Comparison of ENCODE assay signal across 8 mouse cellular contexts in the genomic region with DNA sequence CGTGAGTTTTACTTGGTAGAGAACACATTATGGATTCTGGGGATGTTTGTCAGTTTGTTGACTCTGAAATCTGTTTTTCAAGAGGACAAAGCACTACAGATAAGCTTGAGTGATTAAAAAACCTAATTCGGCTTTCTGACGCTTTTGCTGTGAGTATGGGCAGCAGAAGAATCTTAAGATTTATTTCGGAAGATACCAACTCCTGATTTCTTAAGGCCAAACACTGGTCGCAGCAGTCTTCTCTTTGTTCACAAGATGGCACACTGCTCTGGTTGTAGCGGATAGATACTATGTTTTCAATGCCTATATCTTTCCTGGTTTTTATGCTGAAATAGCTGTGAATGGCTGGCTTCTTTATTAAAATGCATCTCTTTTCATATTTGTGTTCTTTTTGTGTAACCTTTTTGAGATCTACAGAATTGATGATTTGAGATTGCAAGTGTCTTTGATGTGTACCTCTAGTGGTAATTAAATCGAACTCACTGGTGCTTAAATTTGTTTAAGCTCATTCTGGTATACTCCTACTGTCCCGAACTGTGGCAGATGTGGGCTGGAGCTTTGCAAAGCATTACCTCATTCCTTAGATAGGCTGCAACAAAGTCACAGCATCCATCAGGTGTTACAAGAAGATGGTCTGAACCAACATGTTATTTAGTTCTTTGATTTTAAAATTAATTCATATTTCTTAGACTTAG. TPM values are rescaled to one million over a fixed set of nuclear protein-coding genes. Genes with fewer than 3 reads are reported as not detected.
DNase-seq lines count a peak whose midpoint lies in the region; ATAC-seq and TF ChIP-seq lines count a peak whose summit lies in the region.

No protein-coding gene starts in this region.

- TF ChIP-seq CTCF in ES-Bruce4 (IDR thresholded peaks at IDR 0.05; ENCODE audit: low read depth, low read length): no peak
- TF ChIP-seq CTCF in olfactory bulb, adult 2 months (IDR thresholded peaks at IDR 0.05; ENCODE audit: insufficient read depth, low read depth, low read length): no peak

- peaks cover 12% of the 10 kb centered on the region for H3K4me1 ChIP-seq in heart, embryonic 13.5 days
- no peaks in the 10 kb centered on the region for H3K4me1 ChIP-seq in ES-Bruce4 (ENCODE audit: control insufficient read depth, insufficient read depth, low read length)
- peaks cover 8% of the 10 kb centered on the region; the same call in 1 of the 2 replicates for H3K4me1 ChIP-seq in embryonic facial prominence, embryonic 13.5 days
- no peaks in the 10 kb centered on the region for H3K4me1 ChIP-seq in intestine, embryonic 15.5 days (replicated peaks)
- no peaks in the 10 kb centered on the region; the same call in 1 of the 2 replicates for H3K4me1 ChIP-seq in olfactory bulb, adult 2 months (ENCODE audit: control insufficient read depth, insufficient read depth, low read length)

- H3K4me3 ChIP-seq in heart, embryonic 13.5 days: peak overlapping the region; percentile 65
- H3K4me3 ChIP-seq in ES-Bruce4 (ENCODE audit: low read depth, low read length): peak overlapping the region; percentile 83; the same call in 1 of the 2 replicates
- H3K4me3 ChIP-seq in embryonic facial prominence, embryonic 13.5 days: peak overlapping the region; percentile 74
- peak overlapping the region; percentile 82 for H3K4me3 ChIP-seq in intestine, embryonic 15.5 days (replicated peaks)
- no peak overlapping the region for H3K4me3 ChIP-seq in olfactory bulb, adult 2 months (ENCODE audit: insufficient read depth, low read depth, low read length)

- H3K9me3 ChIP-seq in heart, embryonic 13.5 days: no peaks in the 10 kb centered on the region
- H3K9me3 ChIP-seq in ES-Bruce4 (replicated peaks; ENCODE audit: control insufficient read depth, insufficient read depth, low read length, poor library complexity, severe bottlenecking): no peaks in the 10 kb centered on the region
- no peaks in the 10 kb centered on the region for H3K9me3 ChIP-seq in embryonic facial prominence, embryonic 13.5 days
- no peaks in the 10 kb centered on the region for H3K9me3 ChIP-seq in intestine, embryonic 15.5 days

- no peak for ATAC-seq in heart, embryonic 13.5 days (ENCODE audit: extremely low read depth, insufficient number of reproducible peaks, low FRiP score, low TSS enrichment)
- ATAC-seq in embryonic facial prominence, embryonic 13.5 days (ENCODE audit: insufficient number of reproducible peaks, insufficient read depth, low FRiP score, low TSS enrichment, low read depth): no peak
- no peak for ATAC-seq in intestine, embryonic 15.5 days

- H3K27me3 ChIP-seq in heart, embryonic 13.5 days (replicated peaks): no peaks in the 10 kb centered on the region
- H3K27me3 ChIP-seq in ES-Bruce4 (ENCODE audit: control insufficient read depth, insufficient read depth, low read length, poor library complexity, severe bottlenecking): no peaks in the 10 kb centered on the region
- H3K27me3 ChIP-seq in embryonic facial prominence, embryonic 13.5 days: no peaks in the 10 kb centered on the region
- H3K27me3 ChIP-seq in intestine, embryonic 15.5 days (replicated peaks): no peaks in the 10 kb centered on the region

- no peaks in the 10 kb centered on the region for H3K36me3 ChIP-seq in heart, embryonic 13.5 days
- H3K36me3 ChIP-seq in ES-Bruce4 (ENCODE audit: control insufficient read depth, insufficient read depth, low read length, poor library complexity, severe bottlenecking): peaks cover 2% of the 10 kb centered on the region; the same call in 1 of the 2 replicates
- no peaks in the 10 kb centered on the region for H3K36me3 ChIP-seq in embryonic facial prominence, embryonic 13.5 days
- H3K36me3 ChIP-seq in intestine, embryonic 15.5 days: no peaks in the 10 kb centered on the region

- no peak for DNase-seq in heart, postnatal 36 days
- no peak for DNase-seq in thymus, postnatal 25 days
- no peak for DNase-seq in spleen, postnatal 36 days (ENCODE audit: low spot score in 2 of 2)

- 11% methylated on average over 8 of the region's 8 CpGs for WGBS in heart, embryonic 13.5 days
- 8% methylated on average over 8 of the region's 8 CpGs for WGBS in embryonic facial prominence, embryonic 13.5 days
- 9% methylated on average over 8 of the region's 8 CpGs for WGBS in intestine, embryonic 15.5 days
- under 1% methylated on average over 8 of the region's 8 CpGs for WGBS in olfactory bulb, adult 2 months

- peak overlapping the region; percentile 90 for H3K27ac ChIP-seq in heart, embryonic 13.5 days (replicated peaks)
- H3K27ac ChIP-seq in ES-Bruce4 (ENCODE audit: insufficient read depth, low read length): no peak overlapping the region
- peak overlapping the region; percentile 91; the same call in 1 of the 2 replicates for H3K27ac ChIP-seq in embryonic facial prominence, embryonic 13.5 days
- no peak overlapping the region for H3K27ac ChIP-seq in intestine, embryonic 15.5 days
- peak overlapping the region; percentile 42 for H3K27ac ChIP-seq in olfactory bulb, adult 2 months (ENCODE audit: insufficient read depth, low read depth, low read length)

- H3K9ac ChIP-seq in heart, embryonic 13.5 days: peak overlapping the region; percentile 92
- H3K9ac ChIP-seq in ES-Bruce4 (ENCODE audit: low read depth, poor library complexity, severe bottlenecking): peak overlapping the region; percentile 70
- H3K9ac ChIP-seq in embryonic facial prominence, embryonic 13.5 days: peak overlapping the region; percentile 87
- peak overlapping the region; percentile 74 for H3K9ac ChIP-seq in intestine, embryonic 15.5 days

- peak overlapping the region; percentile 84 for H3K4me2 ChIP-seq in heart, embryonic 13.5 days
- H3K4me2 ChIP-seq in embryonic facial prominence, embryonic 13.5 days: peak overlapping the region; percentile 72
- peak overlapping the region; percentile 77 for H3K4me2 ChIP-seq in intestine, embryonic 15.5 days (replicated peaks)

- no peak for TF ChIP-seq POLR2A in ES-Bruce4 (IDR thresholded peaks at IDR 0.05; ENCODE audit: insufficient read depth, low read length)
- TF ChIP-seq POLR2A in olfactory bulb, adult 2 months (IDR thresholded peaks at IDR 0.05; ENCODE audit: insufficient read depth, low read depth, low read length): no peak

- TF ChIP-seq EP300 in ES-Bruce4 (IDR thresholded peaks at IDR 0.05; ENCODE audit: insufficient read depth, low read depth, low read length): no peak

- intact Hi-C loops in heart, postnatal 36 days (cut with DNase I): no loop called here

RNA-seq across cellular contexts. Expression of gene Klhl7, which starts 1.2 kb away (rescaled TPM):
- polyA plus RNA-seq in heart, embryonic 13.5 days (2015; fragmentation: Nextera tagmentation; extraction: Ambion mirVana): 39.5 and 44.3 TPM in 2 replicates
- total RNA-seq in heart, postnatal 36 days (2021): 10 to 100 TPM; 42.1 to 51.2 TPM
- polyA plus RNA-seq in ES-Bruce4 (2011; ENCODE audit: insufficient read depth, insufficient read length, low read depth, missing spikeins): 31.1 and 34.4 TPM in 2 replicates
- 58.0 and 63.4 TPM in 2 replicates for polyA plus RNA-seq in embryonic facial prominence, embryonic 13.5 days (2015; fragmentation: Nextera tagmentation; extraction: Ambion mirVana)
- 32.5 and 39.5 TPM in 2 replicates for polyA plus RNA-seq in intestine, embryonic 15.5 days (2015; fragmentation: Nextera tagmentation; extraction: Ambion mirVana)
- not detected in 2 replicates for polyA plus RNA-seq in olfactory bulb, adult 2 months (2012; ENCODE audit: insufficient read depth, insufficient read length, low replicate concordance, missing spikeins)

Comparison
In these comparisons a context has a peak if more than half of its experiments do, and no peak if none do; other contexts are left out.
1. H3K27ac ChIP-seq: peak in heart, embryonic 13.5 days (single experiment), embryonic facial prominence, embryonic 13.5 days (single experiment) and olfactory bulb, adult 2 months (single experiment); none in ES-Bruce4 (single experiment) and intestine, embryonic 15.5 days (single experiment).
2. RNA of gene Klhl7, which starts 1.2 kb away (polyA plus RNA-seq): 58.0 to 63.4 TPM in embryonic facial prominence, embryonic 13.5 days, 32.5 to 39.5 TPM in intestine, embryonic 15.5 days, 39.5 to 44.3 TPM in heart, embryonic 13.5 days and 31.1 to 34.4 TPM in ES-Bruce4; not detected in olfactory bulb, adult 2 months; every median in the first group is over 10 times any median in the second.
3. Peak in every context shown above with its lines, with median percentiles within 50 percentile points of each other: H3K4me2 ChIP-seq and H3K9ac ChIP-seq.